Mouse (Mus musculus) kidney, postnatal 10 days (tissue): ENCODE measurements around the gene Gpsm2.
"Not testable (repeated sequence)": the region's sequence is repeated elsewhere in the genome, so short reads cannot be mapped to it uniquely, and the experiment has no call there.

Experiments
- DNase-seq: peaks from one replicate; pipeline ENCODE4 v3.0.0; 2021; ENCODE audit warnings: mixed read lengths

Gpsm2 gene

GRCm38 (mm10) chr3:108726413-108726812, 4.3 kb upstream of the Gpsm2 start:
- DNase-seq, result no peak

DNA sequence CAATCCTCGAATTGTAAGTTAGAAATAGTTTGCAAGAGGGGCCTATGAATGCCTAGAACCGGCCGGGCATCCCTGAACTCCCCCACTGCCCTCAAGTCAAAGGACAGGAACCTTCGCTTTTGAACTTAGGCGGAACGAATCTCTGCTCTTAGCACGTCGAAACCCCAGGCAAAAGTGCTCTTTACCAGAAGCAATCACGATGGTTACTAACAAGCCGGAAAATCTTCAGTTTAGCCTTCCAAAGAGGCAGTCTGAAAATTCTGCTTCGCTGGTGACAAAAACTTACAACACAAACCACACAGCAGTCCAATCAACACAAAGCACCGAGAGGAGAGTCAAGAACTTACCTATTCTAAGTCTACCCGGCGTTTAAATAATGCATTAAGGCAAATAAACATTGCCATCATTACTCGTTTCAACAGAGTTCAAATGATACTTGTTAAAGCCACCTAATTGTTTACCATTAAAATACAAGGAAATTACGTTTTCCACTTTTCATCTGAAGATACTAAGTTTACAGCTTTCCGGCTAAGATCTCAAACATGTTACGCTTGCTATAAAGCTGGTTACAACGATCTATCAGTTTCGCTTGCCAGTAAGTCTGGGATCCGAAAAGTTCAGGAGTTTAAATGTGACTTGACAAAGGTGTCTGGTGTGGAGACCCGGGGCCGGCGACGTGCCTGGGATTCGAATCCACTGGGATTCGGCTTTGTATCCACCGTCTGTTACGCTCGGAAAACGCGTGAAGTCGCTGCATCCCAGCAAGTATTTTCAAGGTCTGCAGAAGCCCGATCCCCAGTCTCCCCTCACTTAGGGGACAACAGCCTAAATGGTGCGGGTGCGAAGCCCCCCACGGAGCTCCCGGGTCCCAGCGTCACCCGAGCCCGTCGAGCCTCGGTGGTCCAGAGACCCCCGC, 775 bp downstream of the Gpsm2 start:
- DNase-seq, result peak; percentile 70

DNA sequence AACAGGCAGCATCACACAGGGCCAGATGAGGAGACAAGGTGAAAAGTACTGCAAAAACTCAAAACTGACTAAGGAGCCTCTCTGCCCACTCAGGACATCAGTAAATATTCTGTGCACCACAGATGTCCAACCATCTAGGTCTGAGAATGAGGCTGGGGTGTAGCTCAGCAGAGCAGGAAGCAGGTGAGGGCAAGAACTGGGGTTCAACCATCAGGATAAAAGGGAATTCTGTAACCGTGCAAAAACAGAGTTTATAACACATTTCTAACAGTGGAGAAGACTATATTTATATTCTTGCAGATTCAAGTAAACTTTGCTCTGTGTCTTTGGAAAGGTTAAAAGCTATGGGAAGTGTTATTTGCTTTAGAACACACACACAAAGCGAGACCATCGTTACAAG, 2.3 kb downstream of the Gpsm2 start:
- DNase-seq, result no peak

GRCm38 (mm10) chr3:108719357-108719756, 2.8 kb downstream of the Gpsm2 start:
- DNase-seq, result no peak

DNA sequence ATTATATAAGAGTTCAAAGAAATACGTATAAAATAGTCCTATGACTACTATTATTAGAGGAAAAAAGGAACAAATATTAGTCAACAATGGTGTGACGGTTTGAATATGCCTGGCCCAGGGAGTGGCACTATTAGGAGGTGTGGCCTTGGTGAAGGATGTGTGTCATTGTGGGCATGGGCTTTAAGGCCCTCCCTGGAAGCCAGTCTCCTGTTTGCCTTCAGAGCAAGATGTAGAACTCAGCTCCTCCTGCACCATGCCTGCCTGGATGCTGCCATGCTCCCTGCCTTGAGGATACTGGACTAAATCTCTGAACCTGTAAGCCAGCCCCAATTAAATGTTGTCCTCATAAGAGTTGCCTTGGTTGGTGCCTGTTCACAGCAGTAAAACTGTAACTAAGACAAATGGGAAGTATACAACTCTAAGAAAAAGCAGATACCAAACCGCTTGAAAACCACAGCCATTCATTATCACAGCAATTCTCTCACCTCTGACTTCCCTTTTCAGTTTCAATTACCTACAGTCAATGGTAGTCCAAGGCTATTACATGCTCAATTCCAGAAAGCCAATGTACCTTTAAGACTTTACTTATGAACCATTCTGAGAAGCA, 4.1 kb downstream of the Gpsm2 start:
- DNase-seq, result no peak

DNA sequence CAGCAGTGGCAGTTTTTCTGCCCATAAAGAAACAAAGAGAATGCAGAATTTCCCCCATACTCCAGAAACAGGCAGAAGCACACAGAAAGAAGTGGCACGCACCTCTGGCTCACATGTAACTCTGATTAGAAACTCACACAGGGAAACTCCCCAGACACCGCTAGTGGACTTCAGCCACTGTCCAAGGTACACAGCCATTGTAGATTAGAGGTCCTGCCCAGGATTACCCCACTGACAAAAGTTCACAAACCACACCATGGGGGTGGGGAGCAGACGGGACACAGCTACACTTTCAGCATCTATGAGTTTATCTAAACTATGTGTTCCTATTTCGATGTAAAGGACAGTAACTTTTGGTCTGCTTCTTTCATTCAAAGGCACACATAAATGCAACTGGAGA, 7.3 kb downstream of the Gpsm2 start:
- peak; percentile 49 for DNase-seq

- DNase-seq, result peak; percentile 32
These were observed 8.9 kb downstream of the Gpsm2 start for GRCm38 (mm10) chr3:108713065-108713675.

DNA sequence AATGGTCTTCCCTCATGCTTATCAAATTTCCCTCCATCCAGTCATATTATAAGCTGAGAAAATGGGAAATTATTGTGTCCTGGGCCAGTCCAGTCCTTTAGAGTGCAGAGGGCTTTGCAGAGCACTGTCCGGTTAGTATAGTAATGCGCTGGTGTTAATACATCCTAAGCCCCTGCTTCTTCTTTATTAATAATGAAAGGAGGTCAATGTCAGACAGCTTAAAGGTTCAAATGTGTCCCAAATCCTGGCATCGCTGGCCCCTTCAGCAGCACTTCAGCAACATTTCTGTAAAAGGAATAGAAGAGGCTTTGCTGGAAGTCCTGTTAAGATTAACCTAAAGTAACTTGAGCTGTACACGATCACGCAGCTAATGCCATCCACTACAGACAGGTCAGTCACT, 10.8 kb downstream of the Gpsm2 start:
- no peak for DNase-seq

GRCm38 (mm10) chr3:108702789-108703188, 19.3 kb downstream of the Gpsm2 start:
- DNase-seq, result no peak

DNA sequence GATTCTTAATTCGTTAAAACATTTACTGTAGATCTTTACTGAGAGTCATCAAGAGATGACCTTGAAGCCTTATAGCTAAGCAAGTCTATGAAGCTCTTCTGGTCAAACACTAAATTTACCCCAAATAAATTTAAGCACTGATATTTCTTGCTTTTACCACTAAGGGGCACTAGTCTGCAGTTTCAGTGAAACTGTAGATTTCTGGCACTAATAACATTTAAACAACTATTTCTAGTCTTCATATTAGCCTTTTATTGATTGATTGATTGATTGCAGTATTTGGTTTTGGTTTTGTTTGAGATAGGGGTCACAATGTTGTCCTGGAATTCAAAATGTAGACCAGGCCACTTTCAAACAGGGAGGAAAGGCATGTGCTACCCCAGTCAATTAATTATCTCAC, 20.9 kb downstream of the Gpsm2 start:
- DNase-seq, result no peak

DNA sequence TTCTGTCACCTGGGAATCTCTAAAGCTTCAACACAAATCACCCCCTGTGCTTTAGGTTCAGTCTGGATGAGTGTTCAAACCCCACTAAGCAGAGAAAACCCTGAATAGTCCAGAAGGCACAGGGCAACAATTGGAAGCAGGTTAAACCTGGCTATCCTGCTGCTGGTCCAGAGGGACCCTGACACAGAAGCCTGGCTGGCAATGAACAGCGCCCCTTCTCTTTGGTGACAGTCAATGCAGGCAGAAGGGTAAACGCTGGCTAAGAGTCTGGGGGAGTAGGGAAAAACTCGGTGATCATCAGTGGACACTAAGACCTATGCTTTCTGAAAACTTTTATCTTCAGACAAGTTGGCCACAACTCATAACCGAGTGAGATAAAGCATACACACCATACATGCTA, 22.3 kb downstream of the Gpsm2 start:
- no peak for DNase-seq

DNA sequence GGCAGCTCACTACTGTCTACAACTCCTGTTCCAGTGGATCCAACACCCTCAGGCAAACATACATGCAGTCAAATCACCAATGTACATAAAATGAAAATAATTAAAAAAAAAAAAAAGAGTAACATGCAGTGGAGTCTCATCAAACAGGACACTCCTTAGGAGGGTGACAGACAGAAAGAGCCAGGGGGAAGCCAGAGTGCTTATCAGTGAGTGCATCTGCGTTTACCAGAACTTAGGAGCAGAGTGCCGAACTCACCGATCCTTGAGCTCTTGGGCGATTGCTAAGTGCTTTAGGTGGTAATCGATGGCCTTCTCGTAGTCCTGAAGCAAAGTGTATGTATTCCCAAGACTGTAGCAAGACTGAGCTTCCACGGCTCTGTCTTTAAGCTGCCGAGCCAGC, 23.4 kb downstream of the Gpsm2 start:
- DNase-seq, result no peak

DNA sequence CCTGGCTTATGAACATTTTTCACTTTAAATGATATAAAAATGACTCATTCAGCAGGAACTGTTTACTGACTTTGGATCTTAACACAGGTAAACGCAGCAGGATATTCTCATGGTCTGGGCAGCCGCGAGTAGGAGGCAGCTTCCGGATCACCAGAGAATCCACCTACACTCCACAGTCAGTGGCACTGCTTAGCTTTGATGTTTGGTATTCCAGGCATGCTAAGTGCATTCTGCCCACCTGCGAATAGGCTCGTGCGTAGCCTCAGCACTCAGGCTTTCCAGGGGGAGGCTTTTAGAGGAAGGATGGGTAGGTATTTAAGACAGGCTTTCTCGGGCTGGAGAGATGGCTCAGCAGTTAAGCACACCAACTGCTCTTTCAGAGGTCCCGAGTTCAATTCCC, 27.8 kb downstream of the Gpsm2 start:
- no peak for DNase-seq

DNA sequence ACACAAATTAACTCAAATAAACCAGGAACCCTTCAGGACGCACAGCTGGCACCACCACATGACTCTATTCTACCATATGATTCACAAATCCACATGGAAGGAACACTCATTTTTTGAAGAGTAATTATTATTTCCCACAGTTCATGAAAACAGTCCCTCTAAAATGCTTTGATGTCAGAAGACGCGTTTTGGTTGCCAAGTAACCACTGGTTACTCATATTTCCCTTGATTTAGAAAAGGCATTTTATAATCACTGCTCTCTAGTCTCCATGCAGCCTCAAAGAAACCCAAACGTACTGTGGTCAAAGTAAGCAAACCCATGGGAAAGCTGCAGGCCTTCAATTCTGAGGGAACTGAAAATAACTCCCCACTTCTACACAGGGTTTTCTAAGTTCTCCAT, 32.1 kb downstream of the Gpsm2 start:
- DNase-seq, result no peak

DNA sequence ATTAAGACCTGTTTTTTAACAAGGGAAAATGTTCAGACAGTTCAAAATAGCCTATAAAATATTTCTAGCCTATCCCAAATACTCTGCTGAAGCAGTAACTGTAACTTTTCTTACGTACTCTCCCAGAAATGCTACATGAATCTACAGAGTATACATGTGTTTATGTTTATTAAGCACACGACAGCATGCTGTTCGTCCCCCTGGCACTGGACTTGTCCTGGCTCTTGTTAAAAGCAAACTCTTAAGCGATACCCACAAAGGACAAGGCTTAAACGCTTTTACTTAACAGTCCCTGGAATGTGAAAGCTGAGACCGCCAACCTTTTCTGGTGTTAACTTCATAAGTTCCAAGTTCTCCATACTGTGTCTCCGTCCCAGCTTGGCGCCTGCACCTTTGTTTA, 32.7 kb downstream of the Gpsm2 start:
- no peak for DNase-seq

GRCm38 (mm10) chr3:108689015-108689441, 33.1 kb downstream of the Gpsm2 start:
- no peak for DNase-seq

DNA sequence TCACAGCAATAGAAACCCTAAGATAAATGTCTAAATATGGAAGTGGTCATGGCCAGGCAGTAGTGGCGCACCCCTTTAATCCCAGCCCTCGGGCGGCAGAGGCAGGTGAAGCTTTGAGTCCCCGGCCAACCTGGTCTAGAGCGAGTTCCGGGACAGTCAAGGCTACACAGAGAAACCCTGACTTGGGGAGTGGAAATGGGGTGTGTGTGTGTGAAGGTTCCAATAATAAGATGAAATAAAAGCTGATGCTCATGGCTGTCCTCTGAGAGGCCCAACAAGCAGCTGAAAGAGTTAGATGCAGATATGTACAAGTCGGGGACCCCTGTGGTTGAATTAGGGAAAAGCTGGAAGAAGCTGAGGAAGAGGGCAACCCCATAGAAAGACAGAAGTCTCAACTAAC, 36.4 kb downstream of the Gpsm2 start:
- DNase-seq, result no peak

- DNase-seq, result not testable (repeated sequence)
These were observed 38.5 kb downstream of the Gpsm2 start for GRCm38 (mm10) chr3:108683597-108683996.

- DNase-seq, result no peak
These were observed 41.1 kb downstream of the Gpsm2 start for GRCm38 (mm10) chr3:108681004-108681403.

DNA sequence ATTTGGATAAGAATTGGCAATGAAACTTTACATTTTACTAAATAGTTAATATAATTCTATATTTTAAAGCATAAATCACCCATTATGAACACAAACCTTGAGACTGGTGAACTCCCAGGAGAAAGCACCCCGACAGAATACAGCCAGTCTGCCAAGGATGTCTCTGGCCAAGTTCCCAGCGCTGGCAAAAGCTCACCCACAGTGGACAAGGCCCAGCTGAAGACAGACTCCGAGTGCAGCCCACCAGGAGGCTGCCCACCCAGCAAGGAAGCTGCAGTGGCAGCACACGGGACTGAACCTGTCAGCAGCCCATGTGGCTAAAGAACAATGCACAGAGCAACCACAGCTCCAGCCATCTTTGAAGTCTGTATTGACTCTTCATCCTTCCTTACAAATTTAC, 45.5 kb downstream of the Gpsm2 start:
- DNase-seq, result no peak

GRCm38 (mm10) chr3:108660941-108661340, 61.2 kb downstream of the Gpsm2 start:
- DNase-seq, result no peak

- no peak for DNase-seq
These were observed 63.5 kb downstream of the Gpsm2 start for GRCm38 (mm10) chr3:108658612-108659011.

- no peak for DNase-seq
These were observed 66.6 kb downstream of the Gpsm2 start for GRCm38 (mm10) chr3:108655486-108655885.

- no peak for DNase-seq
These were observed 67.5 kb downstream of the Gpsm2 start for GRCm38 (mm10) chr3:108654566-108654965.
